Mouse (Mus musculus): ENCODE measurements around the gene Ttc7b. TPM values are rescaled to one million over a fixed set of nuclear protein-coding genes. Genes with fewer than 3 reads are reported as not detected.

Gene Ttc7b
- total RNA-seq, 2 experiments from 2014 or later, result 87.5 to 91.4 TPM

DNA sequence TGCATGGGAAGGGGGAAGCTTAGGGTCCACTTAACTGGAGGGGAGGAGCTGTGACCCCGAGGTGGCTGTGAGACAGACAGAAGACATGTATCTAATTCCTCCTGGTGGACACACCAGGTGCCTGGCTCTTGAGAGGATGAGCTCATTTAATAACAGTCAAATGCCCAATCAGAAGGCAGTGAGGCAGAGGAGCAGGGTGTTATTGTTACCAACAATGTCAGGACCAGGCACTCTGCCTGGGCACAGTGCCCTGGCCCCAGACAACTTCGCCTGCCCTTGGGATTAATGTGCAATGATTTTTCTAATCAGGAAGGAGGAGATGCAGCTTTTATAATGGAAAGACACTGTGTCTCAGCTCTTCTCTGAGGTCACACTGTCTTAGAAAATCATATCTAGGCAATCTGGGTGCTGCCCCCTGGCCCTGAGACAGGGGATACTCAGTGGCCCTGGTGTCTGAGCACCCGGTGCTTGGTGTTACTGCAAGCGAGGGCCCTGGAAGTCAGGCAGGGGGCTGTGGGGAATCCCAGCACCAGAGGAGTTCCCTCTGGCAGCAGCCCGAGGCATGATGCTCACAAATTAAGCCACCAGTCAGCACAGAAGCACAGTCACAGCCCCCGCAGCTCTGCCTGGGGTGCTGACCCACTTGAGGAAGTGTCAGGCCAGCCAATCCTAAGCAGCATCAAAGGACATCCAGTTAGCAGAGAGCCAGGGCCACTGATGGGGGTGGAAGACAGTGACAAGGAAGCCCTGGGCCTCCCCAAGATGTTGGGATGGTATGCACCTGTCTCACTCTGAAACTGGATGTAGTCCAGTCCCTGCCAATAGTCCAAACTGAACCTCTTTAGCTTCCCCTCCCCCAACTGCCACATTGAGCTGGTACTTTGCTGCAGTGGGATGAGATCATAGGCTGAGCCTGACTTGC lies 209.9 kb downstream of the Ttc7b start:
- DNase-seq (ENCODE audit: low spot score in 2 of 2), result no peak

DNA sequence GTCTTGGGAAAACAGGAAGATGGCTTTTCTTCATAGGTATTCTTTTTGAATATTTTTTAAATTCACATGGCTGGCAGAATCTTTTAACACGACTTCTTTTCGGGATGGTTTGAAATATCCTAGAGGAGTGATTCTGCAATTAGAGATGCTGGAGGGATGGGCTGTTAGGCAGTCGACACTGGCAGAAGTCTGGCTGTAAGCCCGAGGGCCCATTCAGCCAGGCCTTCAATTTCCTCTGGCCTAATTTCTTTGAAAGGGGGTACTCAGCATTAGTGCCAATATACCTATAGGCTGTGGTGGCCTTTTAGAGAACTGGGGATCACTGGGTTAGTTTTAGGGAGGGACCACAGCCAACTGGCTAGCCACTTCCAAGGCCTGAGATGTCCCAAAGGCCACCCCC lies 211.4 kb downstream of the Ttc7b start:
- no peak for DNase-seq (ENCODE audit: low spot score in 2 of 2)

DNA sequence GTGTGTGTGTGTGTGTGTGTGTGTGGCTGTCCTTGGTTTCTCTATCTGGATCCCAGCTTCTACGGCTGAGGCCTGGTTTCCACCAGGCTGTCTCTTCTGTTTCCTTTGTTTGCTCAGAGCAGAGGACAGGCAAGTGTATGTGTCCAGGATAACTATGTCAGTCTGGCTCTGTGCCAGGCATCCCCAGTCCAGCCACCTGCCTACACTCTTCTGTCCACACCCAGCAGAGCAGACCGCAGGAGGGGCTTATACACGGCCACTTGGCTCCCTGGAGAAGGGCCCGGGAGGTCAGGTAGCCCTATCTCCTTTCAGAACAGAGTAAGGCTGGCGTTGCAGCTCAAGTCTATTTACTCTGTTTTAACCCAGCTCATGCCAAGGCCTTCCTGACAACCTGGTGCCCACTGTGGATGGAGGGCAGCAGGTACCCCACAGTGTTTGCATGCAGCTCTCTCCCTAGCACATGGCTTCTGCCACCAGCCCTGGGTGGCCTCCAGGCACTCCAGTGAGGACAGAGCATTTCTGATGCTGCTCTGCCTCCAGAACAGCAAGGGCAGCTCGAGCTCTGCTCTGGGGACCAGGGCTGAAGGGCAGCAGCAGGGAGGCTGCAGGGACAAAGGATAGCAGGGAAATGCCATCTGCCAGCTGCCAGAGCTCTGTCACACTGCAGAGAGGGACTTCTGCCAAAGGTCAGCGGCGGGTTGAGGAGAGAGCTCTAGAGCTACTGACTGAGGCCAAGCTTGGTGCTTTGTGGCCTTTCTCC lies 212.9 kb downstream of the Ttc7b start:
- peak; percentile 49 to 60 for DNase-seq (ENCODE audit: low spot score in 2 of 2)

DNA sequence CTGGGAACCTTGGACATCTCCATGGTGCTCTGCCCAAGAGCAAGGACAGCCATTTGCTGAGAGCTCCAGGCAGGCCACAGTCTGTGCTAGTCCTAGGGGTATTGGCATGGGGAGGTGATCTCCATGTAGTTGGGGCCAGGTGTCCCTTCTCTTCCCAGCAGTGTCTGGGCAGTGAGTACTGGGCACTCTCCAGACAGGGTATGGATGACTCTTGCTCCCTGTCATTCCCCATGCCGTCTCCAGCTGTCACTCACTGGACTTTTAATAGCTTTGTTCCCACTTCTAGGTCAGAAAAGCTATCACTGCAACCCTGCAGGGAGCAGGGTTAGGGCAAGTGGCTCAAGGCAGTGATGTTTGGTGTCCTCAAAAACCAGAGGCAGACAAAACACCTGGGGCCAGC lies 214.3 kb downstream of the Ttc7b start:
- no peak for DNase-seq (ENCODE audit: low spot score in 2 of 2)

DNA sequence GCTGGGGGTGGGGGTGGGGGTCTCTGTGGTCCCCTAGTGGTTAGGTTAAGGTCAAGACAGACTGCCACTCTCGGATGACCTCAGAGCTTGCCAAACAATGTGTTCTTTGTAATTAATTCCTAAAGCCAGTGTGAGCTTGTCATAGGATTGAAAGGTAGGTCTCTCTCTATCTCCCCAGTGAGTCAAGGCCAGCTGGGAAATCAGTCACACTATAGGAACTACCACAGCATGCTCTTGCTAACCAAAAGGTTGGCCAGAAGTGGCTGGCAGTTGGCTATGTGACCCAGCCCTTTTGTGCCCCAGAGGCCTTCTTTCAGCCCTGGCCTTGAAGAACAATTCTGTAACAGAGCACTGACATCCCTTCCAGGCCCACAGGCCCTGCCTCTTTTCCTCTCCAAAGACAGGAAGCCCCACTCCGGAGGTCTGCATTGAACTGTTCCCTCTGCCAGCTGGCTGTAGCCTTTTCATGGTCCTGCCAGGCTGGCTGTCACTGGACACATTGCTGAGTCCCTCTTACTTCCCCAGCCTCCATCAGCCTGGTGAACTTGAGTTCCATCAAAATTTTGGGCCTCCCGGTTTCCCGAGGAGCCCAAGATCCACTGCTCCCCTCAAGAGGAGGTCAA lies 215.5 kb downstream of the Ttc7b start:
- no peak for DNase-seq (ENCODE audit: low spot score in 2 of 2)

DNA sequence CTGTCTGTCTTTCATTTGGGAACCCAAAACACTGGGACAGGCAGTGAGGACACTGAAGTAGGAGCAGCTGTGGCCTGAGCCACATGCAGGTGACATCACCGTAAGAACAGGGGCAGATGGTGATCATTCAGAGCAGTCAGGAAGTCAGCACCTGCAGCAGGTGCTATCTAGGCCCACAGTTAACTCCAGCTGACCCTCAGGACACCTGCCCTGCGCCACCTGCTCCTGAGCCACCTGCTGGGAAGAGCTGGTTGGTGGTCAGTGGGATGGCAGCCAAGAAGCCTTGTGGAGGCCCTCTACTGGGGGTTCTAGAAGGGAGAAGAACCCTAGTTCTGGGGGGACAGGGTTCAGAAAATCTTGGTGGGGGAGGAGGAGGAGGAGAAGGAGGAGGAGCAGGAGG lies 216.3 kb downstream of the Ttc7b start:
- DNase-seq (ENCODE audit: low spot score in 2 of 2), result no peak

DNA sequence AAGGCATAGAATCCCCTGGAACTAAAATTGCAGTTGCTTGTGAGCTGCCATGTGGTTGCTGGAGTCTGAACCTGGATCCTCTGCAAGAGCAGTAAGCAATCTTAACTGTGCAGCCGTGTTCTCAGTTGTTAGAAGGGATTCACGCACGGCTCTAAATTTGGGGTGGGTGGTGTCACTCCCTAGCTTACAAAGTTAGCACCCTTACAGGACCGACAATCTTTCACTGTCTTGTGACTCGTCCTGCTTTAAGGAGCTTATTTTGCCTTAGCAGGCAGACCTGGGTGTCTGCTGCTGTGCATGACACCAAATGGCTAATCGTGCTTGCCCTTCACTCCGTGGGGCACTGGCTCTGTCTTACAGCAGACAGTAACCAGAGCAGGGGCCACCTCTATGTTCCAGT lies 217.5 kb downstream of the Ttc7b start:
- no peak for DNase-seq (ENCODE audit: low spot score in 2 of 2)

DNA sequence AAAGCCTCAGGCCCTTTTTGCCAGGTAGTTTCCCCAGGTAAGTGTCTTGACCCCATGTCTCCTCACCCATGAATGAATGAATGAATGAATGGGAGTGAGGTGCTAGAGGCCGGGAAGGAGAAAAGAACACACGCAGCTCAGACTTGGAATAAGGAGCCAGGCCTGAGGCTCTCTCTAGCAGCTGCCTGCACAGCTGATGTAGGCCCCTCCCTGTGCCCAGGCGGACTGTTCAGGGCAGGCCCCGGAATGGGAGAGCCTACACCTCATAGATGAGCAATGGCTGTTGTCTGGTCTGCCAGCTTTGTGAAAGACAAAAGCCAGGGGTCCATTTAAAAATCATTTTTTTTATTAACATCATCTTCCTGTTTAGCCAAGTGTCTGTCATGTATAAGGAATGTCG lies 220.2 kb downstream of the Ttc7b start:
- DNase-seq (ENCODE audit: low spot score in 2 of 2), result no peak

DNA sequence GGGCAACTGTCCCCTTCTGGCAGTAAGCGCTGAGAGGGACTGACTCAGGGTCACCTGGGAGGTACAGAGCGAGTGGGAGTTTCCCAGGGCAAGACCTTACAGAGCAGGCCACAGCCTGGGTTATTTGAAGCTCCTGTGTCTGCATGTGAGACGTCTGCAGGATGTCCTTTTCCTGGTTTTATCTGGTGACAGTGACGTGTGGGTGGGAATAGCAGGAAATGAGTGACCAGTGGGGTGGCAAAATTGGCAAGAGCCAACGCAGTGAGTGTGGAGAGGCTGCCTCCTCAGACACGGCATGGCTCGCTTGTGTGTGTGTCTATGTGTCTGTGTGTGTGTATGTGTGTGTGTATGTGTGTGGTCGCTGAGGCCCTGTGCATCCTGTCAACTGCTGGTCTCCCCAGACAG lies 221.3 kb downstream of the Ttc7b start:
- DNase-seq (ENCODE audit: low spot score in 2 of 2), result no peak

DNA sequence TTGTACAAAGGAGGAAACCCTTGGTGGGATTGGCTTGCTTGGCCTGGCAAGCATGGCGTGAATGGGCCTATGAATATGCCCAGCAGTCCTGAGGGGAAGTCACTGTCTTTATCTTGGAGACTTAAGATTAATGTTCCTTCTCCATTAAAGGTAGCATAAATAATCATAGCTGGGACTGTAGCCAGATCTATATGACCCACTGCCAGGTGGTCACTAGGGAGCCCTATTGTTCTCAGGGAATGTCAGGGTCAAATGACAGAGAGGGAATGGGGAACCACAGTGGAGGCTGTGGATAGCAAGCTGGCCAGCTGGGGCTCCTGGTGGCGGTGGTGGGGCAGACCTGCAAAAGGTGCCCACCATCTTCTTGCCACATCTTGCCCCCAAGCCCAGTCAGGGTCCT lies 221.8 kb downstream of the Ttc7b start:
- no peak for DNase-seq (ENCODE audit: low spot score in 2 of 2)

DNA sequence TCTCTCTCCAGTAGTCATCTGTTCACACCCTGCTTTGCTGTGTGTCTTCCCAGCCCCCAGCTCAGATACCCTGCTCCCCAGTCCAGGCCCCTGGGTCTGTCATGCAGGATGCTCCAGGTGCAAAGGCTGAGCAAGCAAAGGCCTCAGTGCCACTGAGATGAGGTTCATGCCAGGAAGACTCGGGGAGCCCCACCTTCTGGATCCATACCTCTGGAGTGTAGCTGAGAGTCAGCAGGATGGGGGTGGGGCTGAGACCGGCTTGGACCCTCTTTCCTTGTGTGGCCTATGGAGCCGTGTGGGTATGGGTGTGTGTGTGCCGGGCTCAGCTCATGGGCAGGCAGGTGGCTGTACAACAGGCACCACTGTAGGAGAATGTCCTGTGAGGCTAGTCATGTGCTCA lies 222.7 kb downstream of the Ttc7b start:
- no peak for DNase-seq (ENCODE audit: low spot score in 2 of 2)

DNA sequence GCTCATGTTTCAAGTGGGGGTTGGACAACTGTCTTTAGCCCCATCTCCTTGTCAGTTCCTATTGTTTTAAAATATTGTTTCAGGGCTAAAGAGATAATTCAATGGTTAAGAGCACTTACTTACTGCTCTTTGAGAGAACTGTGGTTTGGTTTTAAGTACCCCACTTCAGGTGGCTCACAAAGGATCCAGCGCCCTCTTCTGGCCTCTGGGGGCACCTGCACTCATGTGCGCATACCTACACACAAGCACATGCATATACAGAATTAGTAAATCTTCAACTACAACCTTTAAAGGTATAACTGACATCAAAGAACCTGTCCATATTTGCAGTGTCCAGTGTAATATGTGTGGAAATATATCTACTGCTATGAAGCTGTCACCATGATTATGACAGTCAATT lies 226.2 kb downstream of the Ttc7b start:
- DNase-seq (ENCODE audit: low spot score in 2 of 2), result no peak

DNA sequence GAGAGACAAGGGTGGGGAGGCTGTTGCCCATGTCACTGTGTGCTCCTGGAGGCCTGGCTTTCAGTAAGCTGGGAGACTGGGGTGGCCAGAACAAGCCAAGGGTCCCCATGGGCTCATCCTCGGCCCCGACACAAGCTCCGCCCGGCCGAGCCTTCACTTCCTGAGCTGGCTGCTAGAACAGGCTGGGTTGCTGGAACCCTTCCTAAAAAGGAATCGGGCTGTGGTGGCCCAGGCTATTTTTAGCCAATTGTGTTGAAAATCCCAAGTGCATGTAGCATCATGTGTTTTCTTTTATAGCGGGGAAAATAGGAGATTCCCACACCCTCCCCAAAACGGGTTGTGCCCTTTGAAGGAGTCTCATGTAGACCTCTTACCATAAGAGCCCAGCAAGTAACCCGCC lies 226.7 kb downstream of the Ttc7b start:
- no peak for DNase-seq (ENCODE audit: low spot score in 2 of 2)

DNA sequence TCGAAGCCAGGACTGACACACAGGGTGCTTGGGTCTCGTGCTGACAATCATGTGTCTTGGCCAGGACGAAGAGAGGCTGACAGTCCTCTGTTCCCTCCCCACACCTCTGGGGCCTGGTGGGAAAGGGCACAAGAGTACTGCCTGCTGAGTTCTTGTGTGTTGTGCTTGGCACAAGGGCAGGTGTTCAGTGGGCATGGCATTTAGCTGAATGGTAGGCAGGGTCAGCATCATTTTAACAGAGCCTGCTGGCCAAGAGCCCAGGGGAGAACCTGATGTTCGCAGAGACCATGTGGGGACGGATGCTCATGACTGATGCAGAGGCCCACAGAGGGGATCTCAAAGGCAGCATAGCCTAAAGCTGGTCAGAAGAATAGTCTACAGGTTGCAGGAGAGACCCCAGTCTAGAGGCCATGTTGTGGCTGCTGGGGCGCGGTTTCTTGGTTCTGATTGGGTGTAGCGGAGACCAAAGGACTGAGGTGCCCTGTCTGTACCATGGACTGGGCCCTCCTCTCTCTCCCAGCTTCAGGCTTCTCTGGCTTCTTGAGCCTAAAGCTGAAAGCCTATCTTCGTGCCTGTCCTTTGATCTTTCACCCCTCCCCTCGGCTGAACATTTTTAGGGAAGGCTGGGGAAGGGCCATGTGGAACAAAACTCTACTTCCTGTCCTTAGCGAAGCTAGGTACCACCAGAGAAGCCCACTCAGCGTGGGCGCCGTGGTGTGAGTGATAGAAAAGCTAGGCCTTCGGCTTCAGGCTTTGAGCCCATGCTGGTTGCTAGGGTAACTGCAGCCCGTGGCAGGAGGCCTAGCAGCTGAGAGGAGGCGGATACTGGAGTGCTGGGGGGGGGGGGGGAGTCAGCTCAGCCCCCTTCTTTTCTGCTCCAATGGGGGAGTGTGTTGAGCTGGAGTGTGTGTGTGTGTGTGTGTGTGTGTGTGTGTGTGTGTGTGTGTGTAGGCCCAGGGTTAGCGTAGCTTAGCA lies 229.6 kb downstream of the Ttc7b start:
- DNase-seq (ENCODE audit: low spot score in 2 of 2), result no peak

DNA sequence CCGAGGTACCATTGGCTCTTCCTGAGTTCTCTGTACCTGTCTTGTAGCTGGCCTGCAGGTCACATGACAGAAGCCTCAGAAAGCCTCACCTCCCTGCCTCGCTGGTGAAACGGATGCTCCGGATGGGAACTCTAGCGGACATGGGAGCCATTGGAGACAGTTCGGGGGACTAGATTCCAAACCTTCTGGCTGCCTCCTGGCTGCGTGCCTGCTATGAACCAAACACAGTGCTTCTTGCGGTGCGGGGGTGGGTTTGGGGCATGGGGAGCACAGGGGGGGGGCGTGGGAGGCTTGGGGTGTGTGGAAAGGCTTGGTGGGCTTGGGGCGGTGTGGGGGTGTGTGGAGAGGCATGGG lies 230.5 kb downstream of the Ttc7b start:
- no peak for DNase-seq (ENCODE audit: low spot score in 2 of 2)

DNA sequence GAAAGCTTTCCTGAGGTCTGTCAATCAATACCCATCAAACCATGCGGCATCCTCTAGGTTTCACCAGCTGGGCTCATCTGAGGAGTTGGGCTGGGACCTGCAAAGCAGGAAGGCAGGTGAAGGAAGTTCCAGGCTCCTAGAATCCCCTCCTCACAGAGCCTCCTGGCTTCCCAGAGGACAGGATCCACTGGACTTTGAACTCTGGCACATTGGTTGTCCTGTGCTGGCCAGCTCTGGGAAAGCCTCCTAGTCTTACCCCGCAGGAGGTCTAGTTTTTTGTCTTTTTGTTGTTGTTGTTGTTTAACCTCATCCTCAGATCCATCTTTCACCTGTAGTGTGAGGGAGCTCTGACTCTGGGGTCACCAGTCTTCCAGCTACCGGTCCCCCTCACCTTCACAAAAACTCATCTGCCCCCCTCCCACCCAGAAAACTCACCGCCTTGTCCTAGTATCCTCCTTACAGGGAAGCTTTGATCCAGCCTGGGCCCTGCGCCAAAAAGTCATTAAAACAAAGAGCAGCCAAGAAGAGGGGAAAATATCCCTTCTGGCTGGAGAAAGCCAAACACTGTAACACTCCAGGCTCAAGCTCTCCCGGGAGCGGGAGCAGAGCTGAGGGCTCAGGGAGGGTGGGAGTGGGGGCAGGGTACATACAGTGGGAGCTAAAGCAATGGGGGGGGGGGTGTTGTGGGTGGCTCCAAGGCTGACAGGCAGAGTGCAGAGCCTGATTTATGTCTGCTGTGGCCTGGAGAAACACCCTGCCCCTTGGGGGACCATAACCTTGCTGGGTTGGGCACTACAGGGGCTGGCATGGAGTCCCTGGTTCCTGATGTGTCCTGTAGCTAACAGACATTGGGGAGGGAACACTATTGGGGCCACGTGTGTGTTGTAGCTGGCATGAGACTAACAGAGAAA lies 231.1 kb downstream of the Ttc7b start:
- DNase-seq (ENCODE audit: low spot score in 2 of 2), result peak; percentile 57 to 68

DNA sequence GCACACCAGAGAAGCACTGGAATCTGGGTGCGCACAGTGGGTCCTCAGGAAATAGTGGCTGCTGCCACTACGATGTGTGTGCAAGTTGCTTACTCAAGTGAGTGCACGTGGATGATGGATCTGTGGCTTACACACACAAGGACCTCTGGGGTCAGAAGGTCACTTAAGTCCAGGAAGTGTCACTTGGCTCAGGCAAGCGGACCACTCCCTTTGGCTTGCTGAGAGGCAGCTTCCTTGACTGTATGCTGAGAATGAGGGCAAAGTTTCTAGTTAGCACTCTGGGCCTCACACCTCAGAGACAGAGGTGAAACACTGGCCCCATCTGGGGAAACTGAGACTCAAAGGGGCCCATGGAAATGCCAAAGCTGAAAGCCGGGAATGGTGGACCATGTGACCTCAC lies 232.6 kb downstream of the Ttc7b start:
- DNase-seq (ENCODE audit: low spot score in 2 of 2), result no peak

DNA sequence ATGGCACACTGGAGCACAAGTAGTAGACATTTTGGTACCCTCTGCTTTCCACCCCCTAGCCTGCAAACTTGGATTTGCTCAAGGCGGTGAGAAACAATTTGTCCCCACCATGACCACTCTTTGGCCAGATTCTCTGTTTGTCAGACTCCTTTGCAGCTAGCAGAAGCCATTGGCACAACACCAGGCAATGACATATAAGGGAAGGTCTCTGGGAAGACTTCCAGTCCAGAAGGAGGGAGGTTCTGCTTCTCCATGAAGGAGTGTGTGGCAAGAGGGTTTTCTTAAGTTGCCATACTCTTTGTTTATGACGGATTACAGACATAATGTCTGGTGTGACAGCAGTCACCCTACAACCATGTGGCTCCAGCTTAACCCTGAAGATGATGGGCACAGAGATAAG lies 233.1 kb downstream of the Ttc7b start:
- DNase-seq (ENCODE audit: low spot score in 2 of 2), result no peak

DNA sequence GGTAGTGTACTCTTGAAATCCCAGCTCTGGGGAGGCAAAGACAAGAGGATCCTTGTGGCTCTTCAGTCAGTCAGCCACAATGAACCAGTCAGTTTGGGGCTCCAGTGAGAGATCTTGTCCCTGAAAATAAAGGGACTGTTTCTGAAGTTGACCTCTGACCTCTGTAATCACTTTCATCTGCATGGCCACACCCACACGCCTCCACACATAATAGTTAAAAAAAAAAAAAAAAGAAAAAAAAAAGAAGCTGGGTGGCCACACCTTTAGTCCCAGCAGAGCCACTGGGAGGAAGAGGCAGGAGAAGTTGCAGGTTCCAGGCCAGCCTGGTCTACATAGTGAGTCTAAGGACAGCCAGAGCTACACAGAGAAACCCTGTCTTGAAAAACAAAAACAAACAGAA lies 237.3 kb downstream of the Ttc7b start:
- DNase-seq (ENCODE audit: low spot score in 2 of 2), result no peak

All from adrenal gland, adult 18-20 months (tissue).